Mouse (Mus musculus): ENCODE results near the gene Hs3st3a1. TPM values are rescaled to one million over a fixed set of nuclear protein-coding genes. Genes with fewer than 3 reads are reported as not detected.

Hs3st3a1 gene
- polyA plus RNA-seq, 1 experiment from 2014 or later, result 0.10 TPM

GRCm38 (mm10) chr11:64468737-64469136 lies 33.6 kb downstream of the Hs3st3a1 start:
- 79% methylated on average over 4 of the region's 4 CpGs for WGBS

GRCm38 (mm10) chr11:64470689-64471088 lies 35.6 kb downstream of the Hs3st3a1 start:
- H3K36me3 ChIP-seq (ENCODE audit: control insufficient read depth, insufficient read depth), result no peaks in the 10 kb centered on the region
- no peaks in the 10 kb centered on the region for H3K9me3 ChIP-seq (ENCODE audit: control insufficient read depth, low read length)
- no peak overlapping the region for H3K4me3 ChIP-seq (replicated peaks; ENCODE audit: low read length)
- ATAC-seq, result no peak
- H3K27me3 ChIP-seq (replicated peaks; ENCODE audit: control insufficient read depth, insufficient read depth, low read length), result no peaks in the 10 kb centered on the region
- no peak overlapping the region for H3K4me2 ChIP-seq (ENCODE audit: low read length)
- no peak overlapping the region for H3K9ac ChIP-seq (replicated peaks; ENCODE audit: low read depth, low read length)
- no peaks in the 10 kb centered on the region for H3K4me1 ChIP-seq (replicated peaks; ENCODE audit: control insufficient read depth, insufficient read depth, low read length)
- H3K27ac ChIP-seq (ENCODE audit: low read length), result no peak overlapping the region

More at GRCm38 (mm10) chr11:64468737-64469136, 33.6 kb downstream of the Hs3st3a1 start:
- no peaks in the 10 kb centered on the region for H3K4me1 ChIP-seq (replicated peaks; ENCODE audit: control insufficient read depth, insufficient read depth, low read length)
- no peaks in the 10 kb centered on the region for H3K36me3 ChIP-seq (ENCODE audit: control insufficient read depth, insufficient read depth)
- H3K4me2 ChIP-seq (ENCODE audit: low read length), result no peak overlapping the region
- H3K9me3 ChIP-seq (ENCODE audit: control insufficient read depth, low read length), result no peaks in the 10 kb centered on the region
- H3K4me3 ChIP-seq (replicated peaks; ENCODE audit: low read length), result no peak overlapping the region
- no peaks in the 10 kb centered on the region for H3K27me3 ChIP-seq (replicated peaks; ENCODE audit: control insufficient read depth, insufficient read depth, low read length)
- no peak overlapping the region for H3K27ac ChIP-seq (ENCODE audit: low read length)
- H3K9ac ChIP-seq (replicated peaks; ENCODE audit: low read depth, low read length), result no peak overlapping the region
- no peak for ATAC-seq

- ATAC-seq, result no peak
- Histone ChIP-seq H3K36me3 (ENCODE audit: control insufficient read depth, insufficient read depth) (no peaks in the 10 kb centered on the region), H3K27ac (ENCODE audit: low read length) (no peak overlapping the region), H3K4me3 (replicated peaks; ENCODE audit: low read length) (no peak overlapping the region), H3K27me3 (replicated peaks; ENCODE audit: control insufficient read depth, insufficient read depth, low read length) (no peaks in the 10 kb centered on the region), H3K9ac (replicated peaks; ENCODE audit: low read depth, low read length) (no peak overlapping the region), H3K4me2 (ENCODE audit: low read length) (no peak overlapping the region), H3K4me1 (replicated peaks; ENCODE audit: control insufficient read depth, insufficient read depth, low read length) (no peaks in the 10 kb centered on the region), H3K9me3 (ENCODE audit: control insufficient read depth, low read length) (no peaks in the 10 kb centered on the region)
- WGBS, result 89% methylated on average over 3 of the region's 3 CpGs
Measured at GRCm38 (mm10) chr11:64473679-64474078, 38.5 kb downstream of the Hs3st3a1 start.

GRCm38 (mm10) chr11:64481445-64481844 lies 46.3 kb downstream of the Hs3st3a1 start:
- 77% methylated on average over 3 of the region's 3 CpGs for WGBS
- Histone ChIP-seq H3K4me1 (replicated peaks; ENCODE audit: control insufficient read depth, insufficient read depth, low read length) (no peaks in the 10 kb centered on the region), H3K4me2 (ENCODE audit: low read length) (no peak overlapping the region), H3K36me3 (ENCODE audit: control insufficient read depth, insufficient read depth) (no peaks in the 10 kb centered on the region), H3K4me3 (replicated peaks; ENCODE audit: low read length) (no peak overlapping the region), H3K27ac (ENCODE audit: low read length) (no peak overlapping the region), H3K9ac (replicated peaks; ENCODE audit: low read depth, low read length) (no peak overlapping the region), H3K27me3 (replicated peaks; ENCODE audit: control insufficient read depth, insufficient read depth, low read length) (no peaks in the 10 kb centered on the region), H3K9me3 (ENCODE audit: control insufficient read depth, low read length) (no peaks in the 10 kb centered on the region)
- ATAC-seq, result no peak

GRCm38 (mm10) chr11:64489587-64490433 lies 54.7 kb downstream of the Hs3st3a1 start:
- no peak overlapping the region for H3K27ac ChIP-seq (ENCODE audit: low read length)

GRCm38 (mm10) chr11:64494448-64494847 lies 59.3 kb downstream of the Hs3st3a1 start:
- Histone ChIP-seq H3K9ac (replicated peaks; ENCODE audit: low read depth, low read length) (no peak overlapping the region), H3K4me3 (replicated peaks; ENCODE audit: low read length) (no peak overlapping the region), H3K36me3 (ENCODE audit: control insufficient read depth, insufficient read depth) (no peaks in the 10 kb centered on the region), H3K27me3 (replicated peaks; ENCODE audit: control insufficient read depth, insufficient read depth, low read length) (no peaks in the 10 kb centered on the region), H3K4me2 (ENCODE audit: low read length) (no peak overlapping the region), H3K9me3 (ENCODE audit: control insufficient read depth, low read length) (no peaks in the 10 kb centered on the region), H3K27ac (ENCODE audit: low read length) (no peak overlapping the region), H3K4me1 (replicated peaks; ENCODE audit: control insufficient read depth, insufficient read depth, low read length) (peaks cover 5% of the 10 kb centered on the region)
- ATAC-seq, result no peak
- 44% methylated on average over 2 of the region's 2 CpGs for WGBS

More at GRCm38 (mm10) chr11:64489587-64490433, 54.7 kb downstream of the Hs3st3a1 start:
- no peak overlapping the region for H3K4me3 ChIP-seq (replicated peaks; ENCODE audit: low read length)
- H3K4me2 ChIP-seq (ENCODE audit: low read length), result 0 out of 2 replicates have a peak overlapping the region, but pooled peaks have one; percentile 9
- ATAC-seq, result peak; percentile 68
- peaks cover 11% of the 10 kb centered on the region for H3K4me1 ChIP-seq (replicated peaks; ENCODE audit: control insufficient read depth, insufficient read depth, low read length)
- H3K9ac ChIP-seq (replicated peaks; ENCODE audit: low read depth, low read length), result no peak overlapping the region
- H3K27me3 ChIP-seq (replicated peaks; ENCODE audit: control insufficient read depth, insufficient read depth, low read length), result no peaks in the 10 kb centered on the region; the same call in 1 of the 2 replicates
- H3K9me3 ChIP-seq (ENCODE audit: control insufficient read depth, low read length), result no peaks in the 10 kb centered on the region
- no peaks in the 10 kb centered on the region for H3K36me3 ChIP-seq (ENCODE audit: control insufficient read depth, insufficient read depth)
- WGBS, result 5% methylated on average over 9 of the region's 9 CpGs

- no peak overlapping the region for H3K27ac ChIP-seq (ENCODE audit: low read length)
- H3K36me3 ChIP-seq (ENCODE audit: control insufficient read depth, insufficient read depth), result no peaks in the 10 kb centered on the region
- no peak for ATAC-seq
- H3K9ac ChIP-seq (replicated peaks; ENCODE audit: low read depth, low read length), result no peak overlapping the region
- no peaks in the 10 kb centered on the region for H3K9me3 ChIP-seq (ENCODE audit: control insufficient read depth, low read length)
- no peak overlapping the region for H3K4me3 ChIP-seq (replicated peaks; ENCODE audit: low read length)
- H3K4me2 ChIP-seq (ENCODE audit: low read length), result no peak overlapping the region
- no peaks in the 10 kb centered on the region for H3K27me3 ChIP-seq (replicated peaks; ENCODE audit: control insufficient read depth, insufficient read depth, low read length)
- WGBS, result 71% methylated on average over 3 of the region's 3 CpGs
- no peaks in the 10 kb centered on the region for H3K4me1 ChIP-seq (replicated peaks; ENCODE audit: control insufficient read depth, insufficient read depth, low read length)
Measured at GRCm38 (mm10) chr11:64495935-64496334, 60.8 kb downstream of the Hs3st3a1 start.

- 75% methylated on average over 3 of the region's 3 CpGs for WGBS
- H3K27me3 ChIP-seq (replicated peaks; ENCODE audit: control insufficient read depth, insufficient read depth, low read length), result no peaks in the 10 kb centered on the region
- H3K36me3 ChIP-seq (ENCODE audit: control insufficient read depth, insufficient read depth), result no peaks in the 10 kb centered on the region
- no peaks in the 10 kb centered on the region for H3K9me3 ChIP-seq (ENCODE audit: control insufficient read depth, low read length)
- no peak for ATAC-seq
- no peak overlapping the region for H3K4me3 ChIP-seq (replicated peaks; ENCODE audit: low read length)
- H3K4me2 ChIP-seq (ENCODE audit: low read length), result no peak overlapping the region
- H3K27ac ChIP-seq (ENCODE audit: low read length), result no peak overlapping the region
- no peak overlapping the region for H3K9ac ChIP-seq (replicated peaks; ENCODE audit: low read depth, low read length)
- H3K4me1 ChIP-seq (replicated peaks; ENCODE audit: control insufficient read depth, insufficient read depth, low read length), result no peaks in the 10 kb centered on the region
Measured at GRCm38 (mm10) chr11:64496677-64497076, 61.5 kb downstream of the Hs3st3a1 start.

GRCm38 (mm10) chr11:64500536-64501112 lies 65.5 kb downstream of the Hs3st3a1 start:
- no peak overlapping the region for H3K27ac ChIP-seq (ENCODE audit: low read length)
- no peak overlapping the region for H3K4me2 ChIP-seq (ENCODE audit: low read length)
- H3K9ac ChIP-seq (replicated peaks; ENCODE audit: low read depth, low read length), result no peak overlapping the region
- peaks cover 2% of the 10 kb centered on the region; the same call in 1 of the 2 replicates for H3K9me3 ChIP-seq (ENCODE audit: control insufficient read depth, low read length)
- ATAC-seq, result no peak
- no peaks in the 10 kb centered on the region for H3K27me3 ChIP-seq (replicated peaks; ENCODE audit: control insufficient read depth, insufficient read depth, low read length)
- no peaks in the 10 kb centered on the region for H3K4me1 ChIP-seq (replicated peaks; ENCODE audit: control insufficient read depth, insufficient read depth, low read length)
- no peaks in the 10 kb centered on the region for H3K36me3 ChIP-seq (ENCODE audit: control insufficient read depth, insufficient read depth)
- 78% methylated on average over 5 of the region's 5 CpGs for WGBS
- no peak overlapping the region for H3K4me3 ChIP-seq (replicated peaks; ENCODE audit: low read length)
